Comparison of ENCODE assay signal across 23 mouse cellular contexts in the genomic region with DNA sequence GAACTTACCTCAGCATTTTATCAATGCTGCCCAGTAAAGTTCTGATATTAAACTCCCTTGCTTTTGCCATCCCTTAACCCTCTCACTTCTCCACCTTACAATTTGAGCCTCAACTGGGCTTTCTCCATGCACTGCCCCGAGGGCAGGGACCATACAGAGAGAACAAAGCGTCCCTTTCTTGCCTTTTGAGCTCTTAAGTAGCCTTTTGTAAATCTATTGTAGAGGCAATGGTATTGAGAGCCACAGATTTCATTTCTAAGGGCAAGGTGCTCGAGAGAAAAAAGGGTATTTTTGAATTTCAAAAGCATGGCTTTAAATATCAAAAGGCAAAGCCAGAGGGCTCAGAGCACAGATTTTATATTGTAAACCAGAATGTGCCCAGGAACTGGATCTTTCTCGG.
DNase-seq lines count a peak whose midpoint lies in the region; ATAC-seq and TF ChIP-seq lines count a peak whose summit lies in the region.
"Had no signal": no experiment of that assay in that cellular context is flagged by ENCODE, and none has a peak within 500 bp of the region (broad histone marks: within the 10 kb centered on the region; RNA-seq: fewer than 3 reads in every experiment).

No protein-coding gene starts in this region.

- peaks cover 20% of the 10 kb centered on the region for H3K9me3 ChIP-seq in midbrain, embryonic 10.5 days (replicated peaks)
- H3K9me3 ChIP-seq in midbrain, embryonic 13.5 days = peaks cover 9% of the 10 kb centered on the region
- H3K9me3 ChIP-seq in ES-E14 (ENCODE audit: control insufficient read depth, insufficient read depth, low read depth, low read length) = no peaks in the 10 kb centered on the region

- H3K4me3 ChIP-seq in midbrain, embryonic 10.5 days = no peak overlapping the region
- H3K4me3 ChIP-seq in midbrain, embryonic 13.5 days (replicated peaks) = no peak overlapping the region
- no peak overlapping the region for H3K4me3 ChIP-seq in ES-E14 (ENCODE audit: insufficient read depth in 1 of 2, low read depth in 1 of 2, low read length in 2 of 2, poor library complexity in 1 of 2, severe bottlenecking in 1 of 2)
- H3K4me3 ChIP-seq in layer of hippocampus, adult 2 months = no peak overlapping the region
- H3K4me3 ChIP-seq in cerebellum, adult 2 months (replicated peaks; ENCODE audit: insufficient read depth, low read depth, low read length) = no peak overlapping the region
- H3K4me3 ChIP-seq: forebrain, embryonic 10.5 days; forebrain, embryonic 13.5 days; heart, embryonic 12.5 days; heart, embryonic 15.5 days had no signal

- H3K4me2 ChIP-seq in midbrain, embryonic 13.5 days (replicated peaks) = no peak overlapping the region
- H3K4me2 ChIP-seq: forebrain, embryonic 13.5 days; heart, embryonic 12.5 days; heart, embryonic 15.5 days; hindbrain, embryonic 14.5 days had no signal

- 10% methylated on average over 4 of the region's 4 CpGs for WGBS in midbrain, embryonic 10.5 days
- WGBS in midbrain, embryonic 13.5 days = 5% methylated on average over 4 of the region's 4 CpGs
- WGBS in cerebellum, adult 2 months = 51% methylated on average over 4 of the region's 4 CpGs

- ATAC-seq in midbrain, embryonic 13.5 days = no peak
- ATAC-seq: CD4-positive, CD25-positive, alpha-beta regulatory T cell, adult 4 months; forebrain, embryonic 13.5 days; forebrain, embryonic 16.5 days; intestine, postnatal 0 days had no signal

- H3K27me3 ChIP-seq in midbrain, embryonic 10.5 days (ENCODE audit: low read depth, poor library complexity, severe bottlenecking) = no peaks in the 10 kb centered on the region
- no peaks in the 10 kb centered on the region for H3K27me3 ChIP-seq in midbrain, embryonic 13.5 days
- no peaks in the 10 kb centered on the region for H3K27me3 ChIP-seq in cerebellum, adult 2 months (ENCODE audit: control insufficient read depth, insufficient read depth, low read length)
- H3K27me3 ChIP-seq: forebrain, embryonic 13.5 days; heart, embryonic 12.5 days; heart, embryonic 15.5 days had no signal

- TF ChIP-seq CTCF in layer of hippocampus, adult 2 months (conservative IDR thresholded peaks at IDR 0.05) = no peak
- TF ChIP-seq CTCF in cerebellum, adult 2 months (IDR thresholded peaks at IDR 0.05; ENCODE audit: borderline replicate concordance, insufficient read depth, low read depth, low read length) = no peak

- TF ChIP-seq POLR2A in cerebellum, adult 2 months (IDR thresholded peaks at IDR 0.05; ENCODE audit: borderline replicate concordance, insufficient read depth, low read length) = no peak

- no peak for DNase-seq in midbrain, embryonic 10.5 days (ENCODE audit: low spot score)
- DNase-seq in ES-E14 (ENCODE audit: low read depth, low spot score) = peak; percentile 68
- DNase-seq in ZHBTc4 (ENCODE audit: low read depth, low spot score) = peak; percentile 92
- no peak for DNase-seq in layer of hippocampus, adult 2 months (ENCODE audit: low spot score in 2 of 2)
- no peak for DNase-seq in cerebellum, adult 2 months
- DNase-seq: adrenal gland, adult 2 months; adrenal gland, postnatal 14 days; cerebellum, adult 11 months; cerebellum, adult 8-10 months; cerebellum, postnatal 10 days; gastrocnemius, postnatal 10 days; gastrocnemius, postnatal 36 days; heart, postnatal 10 days; heart, postnatal 36 days had no signal

- H3K27ac ChIP-seq in midbrain, embryonic 10.5 days (replicated peaks) = peak overlapping the region; percentile 39; the same call in 1 of the 2 replicates
- H3K27ac ChIP-seq in midbrain, embryonic 13.5 days = no peak overlapping the region
- H3K27ac ChIP-seq in ES-E14 (ENCODE audit: insufficient read depth, low read depth, low read length, poor library complexity, severe bottlenecking) = no peak overlapping the region; the same call in 1 of the 2 replicates
- no peak overlapping the region for H3K27ac ChIP-seq in layer of hippocampus, adult 2 months
- H3K27ac ChIP-seq in cerebellum, adult 2 months (ENCODE audit: insufficient read depth, low read length) = no peak overlapping the region
- H3K27ac ChIP-seq: forebrain, embryonic 10.5 days; forebrain, embryonic 13.5 days; heart, embryonic 15.5 days; hindbrain, embryonic 14.5 days had no signal

- no peaks in the 10 kb centered on the region for H3K36me3 ChIP-seq in midbrain, embryonic 10.5 days
- no peaks in the 10 kb centered on the region for H3K36me3 ChIP-seq in midbrain, embryonic 13.5 days
- no peaks in the 10 kb centered on the region for H3K36me3 ChIP-seq in ES-E14 (ENCODE audit: control insufficient read depth, insufficient read depth, low read length, poor library complexity, severe bottlenecking)
- H3K36me3 ChIP-seq: forebrain, embryonic 10.5 days; heart, embryonic 12.5 days; heart, embryonic 15.5 days had no signal

- in situ Hi-C loops in ES-E14 (cut with MboI; ENCODE audit: low sequenced_read_pairs in 2 of 2, unreplicated experiment in 2 of 2) = no loop called here

- peaks cover 15% of the 10 kb centered on the region for H3K4me1 ChIP-seq in midbrain, embryonic 10.5 days
- H3K4me1 ChIP-seq in midbrain, embryonic 13.5 days (replicated peaks) = peaks cover 8% of the 10 kb centered on the region; the same call in 1 of the 2 replicates
- no peaks in the 10 kb centered on the region for H3K4me1 ChIP-seq in ES-E14 (ENCODE audit: control insufficient read depth in 2 of 2, insufficient read depth in 2 of 2, low read length in 2 of 2, poor library complexity in 1 of 2)
- no peaks in the 10 kb centered on the region for H3K4me1 ChIP-seq in cerebellum, adult 2 months (ENCODE audit: control insufficient read depth, insufficient read depth, low read length)
- H3K4me1 ChIP-seq: forebrain, embryonic 13.5 days; heart, embryonic 12.5 days; heart, embryonic 15.5 days had no signal

- no peak overlapping the region for H3K9ac ChIP-seq in midbrain, embryonic 13.5 days (replicated peaks)
- no peak overlapping the region for H3K9ac ChIP-seq in ES-E14 (ENCODE audit: insufficient read depth, low read depth, low read length, poor library complexity, severe bottlenecking)
- H3K9ac ChIP-seq: forebrain, embryonic 13.5 days; heart, embryonic 12.5 days; heart, embryonic 15.5 days; hindbrain, embryonic 14.5 days had no signal

TF ChIP-seq in ES-E14, 5 proteins besides CTCF, POLR2A, EP300 and RAD21:
- TF ChIP-seq CHD2 (IDR thresholded peaks at IDR 0.05; ENCODE audit: low read depth, low read length) (0 out of 2 replicates have a peak, but pooled peaks have one; percentile 41), ZNF384 (IDR thresholded peaks at IDR 0.05; ENCODE audit: low read depth, low read length) (no peak)

Comparison
In these comparisons a context has a peak if more than half of its experiments do, and no peak if none do; other contexts are left out.
1. DNase-seq: peak in ES-E14 (single experiment) and ZHBTc4 (single experiment); none in midbrain, embryonic 10.5 days (single experiment), layer of hippocampus, adult 2 months (0 of 2) and cerebellum, adult 2 months (0 of 2).